Mouse (Mus musculus) C2C12 (cell line): Measurements from ENCODE around the gene Nme9.

Source experiments
- CEBPB ChIP-seq: IDR thresholded peaks from one replicate; pipeline ENCODE4 v1.6.1; 2011; ENCODE audit warnings: low read depth, mild to moderate bottlenecking, control low read depth, moderate library complexity
- CTCF ChIP-seq: IDR thresholded peaks from one replicate; pipeline ENCODE4 v1.5.1; 2011; ENCODE audit not compliant: control insufficient read depth, insufficient read depth, insufficient read length
- FOSL1 ChIP-seq: IDR thresholded peaks from one replicate; pipeline ENCODE4 v1.8.0; 2011; ENCODE audit warnings: mild to moderate bottlenecking, low read length; ENCODE audit not compliant: poor library complexity, insufficient read depth, severe bottlenecking
- MAX ChIP-seq: IDR thresholded peaks from one replicate; pipeline ENCODE4 v1.6.1; 2011; ENCODE audit warnings: mild to moderate bottlenecking, control low read depth
- MYOD1 ChIP-seq: IDR thresholded peaks from one replicate; pipeline ENCODE4 v1.6.1; 2011; ENCODE audit warnings: low read depth; ENCODE audit not compliant: control insufficient read depth, insufficient read length
- MYOG ChIP-seq: IDR thresholded peaks from one replicate; pipeline ENCODE4 v1.6.1; 2011; ENCODE audit not compliant: control insufficient read depth, insufficient read length; ENCODE audit errors: extremely low read depth
- USF1 ChIP-seq: IDR thresholded peaks from one replicate; pipeline ENCODE4 v1.6.1; 2011; ENCODE audit warnings: low read depth, mild to moderate bottlenecking, control low read depth, moderate library complexity

DNA sequence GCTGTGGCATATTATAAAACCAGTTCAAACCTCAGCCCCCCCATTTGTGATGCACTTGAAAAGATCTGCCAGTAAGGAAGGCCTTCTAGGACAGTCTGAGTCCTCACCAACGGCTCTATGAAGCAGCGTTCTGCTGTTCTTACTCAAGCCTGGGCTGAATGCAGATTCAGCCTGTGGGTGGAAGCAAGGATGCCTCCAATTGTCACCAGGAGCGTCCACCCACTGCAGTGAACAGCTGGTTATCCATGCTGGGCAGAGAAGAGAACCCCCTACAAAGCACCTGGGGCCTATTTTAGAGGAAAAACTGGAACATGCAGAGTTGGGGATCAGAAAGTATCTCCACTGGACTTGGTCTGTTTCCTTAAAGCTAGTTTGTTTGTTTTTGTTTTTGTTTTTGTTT lies 21.4 kb upstream of the Nme9 start:
- TF ChIP-seq FOSL1 (no peak), MYOD1 (no peak), CTCF (no peak), MAX (no peak), USF1 (no peak), MYOG (no peak), CEBPB (no peak)
